Mouse (Mus musculus) liver, embryonic 14.5 days (tissue): ENCODE data around the gene Capza3.

Source experiments
- CTCF ChIP-seq: IDR thresholded peaks from 2 replicates; pipeline ENCODE4 v1.5.1; 2016; ENCODE audit warnings: antibody characterized with exemption, low read depth, control low read depth
- EP300 ChIP-seq: IDR thresholded peaks from 2 replicates; pipeline ENCODE4 v1.6.1; 2016; ENCODE audit warnings: antibody characterized with exemption, low read depth

DNA sequence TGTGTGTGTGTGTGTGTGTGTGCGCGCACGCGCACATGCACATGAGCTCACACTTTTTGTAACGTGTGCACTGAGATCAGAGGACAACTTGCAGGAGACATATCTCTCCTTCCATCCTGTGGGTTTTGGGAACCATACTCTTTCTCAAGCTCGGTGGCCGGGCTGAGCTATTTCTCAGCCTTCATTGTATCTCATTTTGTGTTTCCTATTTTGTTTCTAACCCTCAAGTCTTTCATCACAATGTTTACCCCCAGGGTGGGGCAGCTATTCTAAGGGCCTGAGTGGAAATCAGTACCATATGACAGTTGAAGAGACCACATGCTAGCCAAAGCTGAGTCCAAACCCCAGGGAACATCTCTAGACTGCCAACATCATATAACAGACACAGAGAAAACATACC lies at the start of gene Capza3:
- no peak for TF ChIP-seq CTCF
- TF ChIP-seq EP300 = no peak
